Mouse (Mus musculus): ENCODE measurements at regions not wholly inside any gene's neighbourhood (a gene's known extent, or its start where the extent isn't known, plus 50 kb on each side); places are given as distances from the start of the nearest gene placed in this dataset.

DNA sequence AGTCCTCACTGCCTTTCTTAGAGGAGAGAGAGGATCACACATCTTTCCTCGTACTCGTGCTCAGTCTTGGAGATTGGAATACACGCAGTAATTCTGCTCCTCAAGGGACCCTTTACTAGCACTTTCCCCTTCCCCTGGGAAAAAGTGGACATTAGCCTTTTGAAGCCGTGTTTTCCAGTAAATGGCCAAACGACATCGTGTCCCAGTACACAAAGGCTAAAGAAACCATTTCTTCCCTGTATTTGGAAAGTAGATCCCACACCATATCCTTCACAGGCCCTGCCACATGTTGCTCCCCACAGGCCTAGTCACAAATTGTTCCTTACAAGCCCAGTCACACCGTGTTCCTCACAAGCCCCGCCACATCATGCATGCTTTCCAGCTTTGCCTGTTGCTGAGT lies 517.6 kb downstream of the Gm826 start:
- Histone ChIP-seq H3K9me3 (replicated peaks) (no peaks in the 10 kb centered on the region), H3K4me1 (no peaks in the 10 kb centered on the region), H3K27ac (replicated peaks) (no peak overlapping the region), H3K9ac (no peak overlapping the region), H3K4me2 (replicated peaks) (no peak overlapping the region), H3K36me3 (no peaks in the 10 kb centered on the region), H3K27me3 (no peaks in the 10 kb centered on the region), H3K4me3 (replicated peaks) (no peak overlapping the region)
- 89% methylated on average over 8 of the region's 8 CpGs for WGBS
- no peak for ATAC-seq (ENCODE audit: insufficient number of reproducible peaks, low FRiP score, low TSS enrichment, low read depth)
